Mouse (Mus musculus) heart, adult 11 months (tissue): ENCODE measurements around the gene Rbm15.

Source experiments
- DNase-seq: peaks from one replicate; pipeline ENCODE4 v3.0.0; 2022

The Rbm15 gene

GRCm38 (mm10) chr3:107330503-107331424, 2.7 kb downstream of the Rbm15 start:
- DNase-seq, result peak; percentile 89

- DNase-seq, result no peak
These were observed 7.0 kb downstream of the Rbm15 start for GRCm38 (mm10) chr3:107326442-107326841.

GRCm38 (mm10) chr3:107321776-107322175, 11.7 kb downstream of the Rbm15 start:
- DNase-seq, result no peak

- DNase-seq, result no peak
These were observed 12.3 kb downstream of the Rbm15 start for GRCm38 (mm10) chr3:107321141-107321540.

GRCm38 (mm10) chr3:107317338-107317737, 16.1 kb downstream of the Rbm15 start:
- DNase-seq, result no peak

GRCm38 (mm10) chr3:107296917-107297316, 36.6 kb downstream of the Rbm15 start:
- peak; percentile 12 for DNase-seq

- DNase-seq, result peak; percentile 82
These were observed 37.7 kb downstream of the Rbm15 start for GRCm38 (mm10) chr3:107295672-107296360.

- DNase-seq, result peak; percentile 91
These were observed 42.6 kb downstream of the Rbm15 start, which contains the start of gene Slc16a4 for GRCm38 (mm10) chr3:107290764-107291381. Gene Slc16a4 (plus strand): TSS chr3:107291230.

- DNase-seq, result peak; percentile 64
These were observed 46.1 kb downstream of the Rbm15 start for GRCm38 (mm10) chr3:107287346-107287745.

GRCm38 (mm10) chr3:107286123-107286522, 47.4 kb downstream of the Rbm15 start:
- peak; percentile 72 for DNase-seq

GRCm38 (mm10) chr3:107278479-107279269, 54.8 kb downstream of the Rbm15 start, which contains the start of gene Lamtor5:
Gene Lamtor5 (plus strand): TSS chr3:107278858.
- DNase-seq, result peak; percentile 99

- DNase-seq, result no peak
These were observed 56.8 kb downstream of the Rbm15 start for GRCm38 (mm10) chr3:107276626-107277025.

- DNase-seq, result no peak
These were observed 57.5 kb downstream of the Rbm15 start for GRCm38 (mm10) chr3:107275996-107276395.
